Mouse (Mus musculus) E14TG2a.4 (cell line): ENCODE results near the gene Timp2.

Experiments used
- CTCF ChIP-seq: conservative IDR thresholded peaks from 2 replicates; pipeline ENCODE4 v1.5.1; 2014; ENCODE audit warnings: low read length
- NANOG ChIP-seq: IDR thresholded peaks from 2 replicates; pipeline ENCODE4 v1.6.1; 2014; ENCODE audit warnings: borderline replicate concordance, low read length, mixed read lengths
- POU5F1 ChIP-seq: IDR thresholded peaks from 2 replicates; pipeline ENCODE4 v1.6.1; 2014; ENCODE audit warnings: low read length, borderline replicate concordance

DNA sequence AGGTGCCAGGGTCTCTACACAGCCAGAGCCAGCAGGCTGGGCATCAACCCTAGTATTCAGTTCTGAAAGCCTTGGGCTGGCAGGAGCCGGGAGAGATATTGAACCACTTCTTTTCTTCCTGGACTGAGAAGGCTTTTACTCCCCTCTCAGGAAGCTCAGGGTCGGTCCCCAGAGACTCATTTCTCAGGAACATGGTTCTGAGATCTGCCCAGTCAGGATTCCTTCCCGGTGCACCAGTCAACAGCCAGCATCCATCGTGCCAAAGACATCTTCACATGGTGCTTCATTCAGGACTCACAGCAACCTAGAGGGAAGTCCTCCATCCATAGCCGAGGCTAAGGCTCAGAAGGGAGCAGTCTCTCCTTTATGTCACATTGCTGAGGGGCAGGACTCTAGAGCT lies 19.0 kb upstream of the Timp2 start:
- TF ChIP-seq CTCF, result no peak
- no peak for TF ChIP-seq NANOG
- TF ChIP-seq POU5F1, result no peak
